Mouse (Mus musculus): ENCODE measurements at regions not wholly inside any gene's neighbourhood (a gene's known extent, or its start where the extent isn't known, plus 50 kb on each side); places are given as distances from the start of the nearest gene placed in this dataset.

GRCm38 (mm10) chr16:9339456-9339855, 509.6 kb downstream of the 1810013L24Rik start:
- TF ChIP-seq CTCF (IDR thresholded peaks at IDR 0.05; ENCODE audit: low read depth, low read length) (no peak), POLR2A (IDR thresholded peaks at IDR 0.05; ENCODE audit: borderline replicate concordance, low read depth, low read length) (no peak)

Data from bone marrow macrophage, adult 2 months (primary cell).